Mouse (Mus musculus): ENCODE measurements around the gene Acad12.

Gene Acad12

GRCm38 (mm10) chr5:121585005-121585404, 33.7 kb downstream of the Acad12 start:
- no peak for DNase-seq (ENCODE audit: low spot score in 2 of 2)

GRCm38 (mm10) chr5:121583765-121584501, 34.8 kb downstream of the Acad12 start:
- DNase-seq (ENCODE audit: low spot score in 2 of 2), result peak; percentile 59 to 65

- DNase-seq (ENCODE audit: low spot score in 2 of 2), result no peak
Observed at GRCm38 (mm10) chr5:121581945-121582344, 36.8 kb downstream of the Acad12 start.

- no peak for DNase-seq (ENCODE audit: low spot score in 2 of 2)
Observed at GRCm38 (mm10) chr5:121576927-121577488, 41.7 kb downstream of the Acad12 start.

- no peak for DNase-seq (ENCODE audit: low spot score in 2 of 2)
Observed at GRCm38 (mm10) chr5:121575867-121576266, 42.9 kb downstream of the Acad12 start.

GRCm38 (mm10) chr5:121574145-121574544, 44.6 kb downstream of the Acad12 start:
- no peak for DNase-seq (ENCODE audit: low spot score in 2 of 2)

- no peak for DNase-seq (ENCODE audit: low spot score in 2 of 2)
Observed at GRCm38 (mm10) chr5:121570787-121571186, 48.0 kb downstream of the Acad12 start.

GRCm38 (mm10) chr5:121569881-121570420, 48.8 kb downstream of the Acad12 start:
- DNase-seq (ENCODE audit: low spot score in 2 of 2), result no peak

GRCm38 (mm10) chr5:121566035-121566681, 52.6 kb downstream of the Acad12 start:
- DNase-seq (ENCODE audit: low spot score in 2 of 2), result no peak

GRCm38 (mm10) chr5:121564468-121564895, 54.3 kb downstream of the Acad12 start:
- DNase-seq (ENCODE audit: low spot score in 2 of 2), result peak; percentile 64 to 72

- no peak for DNase-seq (ENCODE audit: low spot score in 2 of 2)
Observed at GRCm38 (mm10) chr5:121562436-121562835, 56.3 kb downstream of the Acad12 start.

- DNase-seq (ENCODE audit: low spot score in 2 of 2), result no peak
Observed at GRCm38 (mm10) chr5:121549196-121549595, 69.5 kb downstream of the Acad12 start.

- no peak for DNase-seq (ENCODE audit: low spot score in 2 of 2)
Observed at GRCm38 (mm10) chr5:121547084-121547483, 71.7 kb downstream of the Acad12 start.

Data from frontal cortex, postnatal 14 days (tissue).